Mouse (Mus musculus) liver, embryonic 14.5 days (tissue): Measurements from ENCODE around the gene Rpgrip1l.

ENCODE experiments used
- CTCF ChIP-seq: IDR thresholded peaks from 2 replicates; pipeline ENCODE4 v1.5.1; 2016; ENCODE audit warnings: antibody characterized with exemption, low read depth, control low read depth
- EP300 ChIP-seq: IDR thresholded peaks from 2 replicates; pipeline ENCODE4 v1.6.1; 2016; ENCODE audit warnings: antibody characterized with exemption, low read depth

DNA sequence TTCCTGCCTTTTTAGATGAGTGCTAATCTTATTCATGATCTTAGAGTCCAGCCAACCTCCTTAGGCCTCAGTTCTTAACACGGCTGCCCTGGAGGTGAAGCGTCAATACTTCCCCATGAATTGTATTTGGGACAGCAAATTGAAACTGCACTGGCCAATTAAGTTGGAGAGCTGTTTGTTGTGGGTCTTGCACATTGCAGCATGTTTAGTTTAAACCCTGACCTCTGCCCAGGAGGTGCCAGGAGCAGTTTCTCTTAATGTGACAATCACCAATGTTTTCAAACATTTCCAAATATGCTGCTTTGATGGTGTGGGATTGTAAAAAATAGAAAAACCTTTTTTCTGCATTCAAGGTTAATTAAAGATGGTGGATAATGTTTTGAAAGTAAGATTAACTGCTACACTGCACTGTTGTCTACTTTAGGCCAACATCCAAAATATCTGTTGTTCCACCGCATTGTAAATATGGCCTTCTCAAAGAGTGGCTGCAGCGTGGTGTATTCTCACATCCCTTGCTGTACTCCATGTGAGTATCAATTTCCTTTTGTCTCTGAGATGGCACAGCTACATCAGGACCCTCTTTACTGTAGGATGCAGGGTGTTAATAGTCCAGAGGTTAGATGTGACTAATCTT, 67.1 kb downstream of the Rpgrip1l start:
- TF ChIP-seq CTCF (no peak), EP300 (no peak)
